Mouse (Mus musculus) thymus, postnatal 4 days (tissue): Measurements from ENCODE around the gene Mterf1a.
"Not testable (repeated sequence)": the region's sequence is repeated elsewhere in the genome, so short reads cannot be mapped to it uniquely, and the experiment has no call there.

Experiments used
- DNase-seq: peaks from one replicate; pipeline ENCODE4 v3.0.0; 2021

The Mterf1a gene

DNA sequence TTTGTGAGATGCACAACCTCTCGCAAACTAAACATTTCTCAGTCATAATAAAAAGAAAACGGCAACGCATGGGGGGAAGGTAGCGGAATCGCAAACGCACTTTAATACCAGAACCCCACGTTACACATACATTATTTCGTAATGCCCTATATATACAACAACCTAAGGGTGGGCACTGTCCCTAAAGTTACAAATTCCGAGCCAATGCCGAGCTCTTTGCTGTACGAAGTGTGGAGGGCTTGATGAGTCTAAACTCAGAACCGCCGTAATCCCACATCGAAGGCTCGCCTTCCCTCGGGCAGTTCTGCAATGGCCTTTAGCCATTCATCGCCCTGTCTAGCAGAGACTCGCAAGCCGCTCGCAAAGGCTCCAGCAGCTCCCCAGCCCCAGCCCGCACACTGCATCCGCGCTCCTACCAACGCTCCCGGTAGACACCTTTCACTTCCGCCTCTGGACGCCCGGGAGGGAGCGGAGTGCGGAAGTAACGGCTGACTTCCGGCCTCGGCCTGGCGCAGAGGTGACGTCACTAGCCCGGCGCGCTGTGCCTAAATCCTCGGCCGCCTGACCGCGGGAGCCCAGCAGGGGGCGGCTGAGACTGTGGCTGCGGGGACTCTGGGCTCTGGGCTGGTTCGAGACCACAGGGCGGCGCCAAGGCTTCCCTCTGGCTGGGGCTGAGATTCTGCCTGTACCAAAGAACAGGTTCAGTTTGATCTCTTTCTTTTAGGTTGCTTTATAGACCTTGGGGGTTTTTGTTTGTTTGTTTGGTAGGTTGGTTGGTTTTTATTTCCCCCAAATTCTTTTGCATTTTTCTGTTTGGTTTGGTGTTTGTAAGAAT lies at the start of gene Mterf1a:
Mterf1a (minus strand) TSS at position 475 of the 835 bp plus-strand sequence.
- DNase-seq, result peak; percentile 47

DNA sequence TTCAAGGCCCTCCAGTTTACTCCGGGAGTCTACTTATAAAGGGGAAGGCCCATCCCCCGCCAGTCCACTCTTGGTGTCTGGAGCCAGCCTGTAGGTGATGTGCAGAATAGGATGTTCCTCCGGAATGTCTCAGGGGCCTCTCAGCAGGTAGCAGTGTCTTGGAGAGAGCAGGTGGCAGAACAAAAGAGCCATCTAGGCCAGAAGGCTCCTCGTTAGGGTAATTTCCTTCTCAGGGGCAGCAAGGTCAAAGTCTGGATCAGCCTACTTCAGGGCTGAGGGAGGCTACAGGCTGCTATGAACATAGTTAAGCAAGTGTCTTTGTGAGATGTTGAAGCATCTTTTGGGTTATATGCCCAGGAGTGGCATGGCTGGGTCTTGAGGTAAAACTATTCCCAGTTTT lies 49.4 kb upstream of the Mterf1a start:
- DNase-seq, result not testable (repeated sequence)

DNA sequence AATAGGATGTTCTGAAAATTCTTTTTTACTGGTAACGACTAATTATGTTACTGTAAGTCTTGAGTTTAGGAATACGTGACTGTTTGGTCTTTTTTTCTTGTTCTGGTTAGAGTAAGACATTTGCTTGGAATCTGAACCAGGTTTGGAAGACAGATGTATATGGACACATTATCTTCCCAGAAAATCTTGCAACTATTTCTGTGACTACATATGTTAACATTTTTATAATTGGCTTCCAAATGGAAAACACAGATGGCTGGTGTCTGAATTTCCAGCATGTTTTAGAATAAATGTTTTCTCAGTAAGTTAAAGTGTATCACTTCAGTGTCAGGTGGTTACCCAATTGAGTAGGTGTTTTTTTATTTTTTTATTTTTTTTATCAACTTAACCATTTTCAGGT lies 47.5 kb upstream of the Mterf1a start:
- DNase-seq, result no peak

DNA sequence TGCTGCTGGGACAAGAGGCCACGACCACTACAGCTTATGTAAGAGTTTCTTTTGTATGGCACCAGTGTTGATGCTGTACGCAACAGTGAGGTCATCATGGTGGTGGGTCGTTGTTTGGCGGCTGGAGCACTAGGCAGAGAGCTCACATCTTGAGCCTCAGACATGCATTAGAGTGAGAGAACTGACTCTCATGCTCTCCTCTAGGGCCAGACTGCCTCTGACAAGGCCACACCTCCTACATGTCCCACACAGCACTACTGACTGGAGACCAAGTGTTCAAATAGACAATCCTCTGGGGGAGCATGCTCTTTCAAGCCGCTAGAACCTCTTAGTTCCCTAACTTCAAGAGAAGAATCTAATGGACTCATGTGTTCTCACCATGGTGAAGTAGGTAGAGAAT lies 45.6 kb upstream of the Mterf1a start:
- no peak for DNase-seq

DNA sequence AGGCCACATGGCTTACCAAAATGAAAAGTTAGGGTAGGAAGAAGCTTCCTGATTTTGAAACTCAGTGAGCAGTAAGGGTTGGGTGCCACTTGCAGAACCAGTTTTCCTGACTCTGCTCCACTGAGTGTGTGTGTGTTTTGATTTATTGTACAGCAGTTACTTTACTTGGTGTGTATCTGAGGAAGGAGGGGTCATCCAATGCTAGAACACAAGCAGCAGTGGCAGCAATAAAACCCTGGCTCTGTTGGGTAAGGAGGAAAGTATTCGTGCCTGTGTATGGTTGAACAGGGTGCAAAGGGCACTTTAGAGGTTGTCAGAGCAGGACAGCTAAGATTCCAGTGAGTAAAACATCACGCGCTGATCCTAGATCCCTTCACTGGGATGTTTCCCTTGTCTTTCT lies 45.2 kb upstream of the Mterf1a start:
- DNase-seq, result no peak

DNA sequence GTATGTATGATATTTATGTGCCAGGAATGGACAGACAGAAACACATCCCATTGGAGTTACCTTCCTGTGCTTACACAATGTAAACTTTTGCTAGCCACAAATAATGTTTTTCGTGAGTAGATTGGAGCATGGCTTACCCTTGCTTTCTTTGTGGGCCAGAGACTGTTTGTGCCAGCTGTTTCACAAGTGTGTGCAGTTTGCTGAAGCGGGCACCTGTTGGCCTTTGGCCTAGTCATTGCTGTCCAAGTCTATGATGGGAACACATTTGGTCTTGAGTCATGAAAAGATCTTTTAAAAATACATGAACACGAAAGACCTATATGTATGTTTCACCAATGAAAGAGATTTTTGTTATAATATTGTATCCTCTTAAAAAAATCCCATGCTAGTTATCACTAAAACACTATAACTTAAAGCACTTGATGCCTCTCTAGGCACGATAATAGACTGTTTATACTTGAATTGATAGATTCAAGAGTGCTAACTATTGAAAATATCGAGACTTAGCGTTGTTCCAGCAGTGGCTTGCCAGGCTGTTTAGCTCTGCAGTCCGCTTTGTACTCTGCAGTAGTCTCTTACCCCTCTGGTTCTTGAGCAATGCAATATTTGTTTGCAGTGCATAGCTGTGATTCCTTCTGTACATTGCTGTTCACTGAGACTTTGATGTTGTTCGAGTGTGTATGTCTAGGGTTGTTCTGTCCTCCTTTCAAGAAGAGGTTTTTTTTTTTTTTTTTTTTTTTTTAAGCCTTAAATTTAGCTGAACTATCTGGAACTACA lies 42.2 kb upstream of the Mterf1a start:
- DNase-seq, result no peak

DNA sequence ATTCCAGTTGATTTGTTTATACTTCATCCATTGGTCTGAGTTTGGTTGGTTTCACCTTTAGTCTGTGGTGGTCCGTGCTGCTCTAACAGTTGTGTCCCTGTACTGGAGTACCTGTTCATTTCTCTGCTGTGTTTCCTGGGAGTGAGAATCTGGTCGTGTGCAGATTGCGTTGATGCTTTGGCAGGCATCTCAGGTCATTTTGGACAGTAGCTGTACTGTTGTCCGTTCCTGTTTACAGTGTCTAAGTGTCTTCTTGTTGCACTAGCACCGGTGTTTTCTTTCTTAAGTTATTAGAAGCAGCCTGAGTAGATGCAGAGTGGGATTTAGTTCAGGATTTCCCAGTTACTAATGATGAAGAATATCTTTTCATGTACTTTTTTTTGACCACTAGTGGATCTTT lies 41.5 kb upstream of the Mterf1a start:
- DNase-seq, result no peak

DNA sequence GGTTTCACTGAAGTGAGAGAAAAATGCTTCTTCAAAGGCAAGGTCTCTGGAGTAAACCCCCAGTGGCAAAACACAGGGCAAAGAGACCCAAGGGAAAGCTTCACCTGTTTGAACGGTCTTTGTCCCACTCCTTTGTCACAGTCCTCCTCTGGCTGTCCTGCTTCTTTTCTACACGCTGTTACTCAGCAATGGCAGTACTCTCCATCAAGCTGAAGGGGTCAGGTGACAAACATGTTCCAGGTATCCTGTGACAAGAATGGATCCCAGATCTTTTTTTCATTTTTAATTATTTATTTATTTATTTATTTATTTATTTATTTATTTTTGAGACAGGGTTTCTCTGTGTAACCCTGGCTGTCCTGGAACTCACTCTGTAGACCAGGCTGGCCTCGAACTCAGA lies 39.8 kb upstream of the Mterf1a start:
- no peak for DNase-seq

DNA sequence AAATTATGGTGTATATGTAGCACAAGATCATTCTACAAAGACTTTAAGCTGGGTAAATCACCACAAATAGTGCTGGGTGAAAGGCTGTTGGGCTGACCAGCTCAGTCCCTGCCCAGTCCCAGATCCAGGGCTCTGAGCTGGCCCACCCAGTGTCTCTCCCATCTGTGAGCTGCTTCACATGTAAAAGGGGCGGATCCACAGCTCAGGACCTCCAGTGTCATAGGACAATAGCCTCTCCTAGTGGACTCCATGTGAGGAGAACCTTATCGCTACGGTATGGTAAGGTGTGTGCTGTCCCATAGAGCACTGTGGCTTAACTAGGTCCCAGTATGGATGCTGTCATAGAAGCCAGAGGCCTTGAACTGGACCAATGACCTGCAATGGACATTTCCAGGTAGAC lies 37.9 kb upstream of the Mterf1a start:
- no peak for DNase-seq

DNA sequence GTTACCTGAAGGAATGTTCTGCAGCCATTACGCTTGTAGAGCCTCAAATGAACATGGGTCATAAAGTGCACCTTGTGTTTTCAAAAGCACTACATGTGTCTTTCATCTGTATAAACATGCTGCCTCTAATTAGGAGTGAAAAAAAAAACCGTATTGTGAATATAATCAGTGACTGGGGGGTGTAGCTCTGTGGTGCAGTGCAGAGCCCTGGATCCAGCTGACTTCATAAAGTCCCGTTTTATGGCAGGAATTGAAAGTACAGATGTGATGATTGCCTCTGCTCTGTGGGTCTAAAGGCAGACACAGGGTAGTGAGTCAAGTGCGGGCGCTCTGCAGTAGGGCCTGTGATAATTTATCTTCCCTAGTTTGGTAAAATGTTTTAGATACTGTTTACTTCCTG lies 37.0 kb upstream of the Mterf1a start:
- no peak for DNase-seq

DNA sequence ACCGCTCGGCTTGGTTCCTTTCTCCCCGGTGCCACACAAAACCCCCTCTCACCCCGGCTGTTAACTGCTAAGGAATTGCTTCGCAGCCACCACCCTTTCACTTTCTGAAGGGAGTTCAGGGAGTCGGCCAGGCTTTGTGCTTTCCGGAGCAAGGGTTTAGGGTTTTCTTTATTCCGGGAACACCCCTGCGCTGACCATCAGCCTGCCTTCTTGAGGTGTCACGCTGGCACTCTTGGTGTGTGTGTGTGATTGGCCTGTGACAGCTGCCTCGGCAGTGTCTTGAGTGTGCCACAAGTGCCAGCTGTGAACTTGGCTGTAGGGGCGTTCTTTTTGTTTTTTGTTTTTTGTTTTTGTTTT lies 34.9 kb upstream of the Mterf1a start:
- peak; percentile 65 for DNase-seq

DNA sequence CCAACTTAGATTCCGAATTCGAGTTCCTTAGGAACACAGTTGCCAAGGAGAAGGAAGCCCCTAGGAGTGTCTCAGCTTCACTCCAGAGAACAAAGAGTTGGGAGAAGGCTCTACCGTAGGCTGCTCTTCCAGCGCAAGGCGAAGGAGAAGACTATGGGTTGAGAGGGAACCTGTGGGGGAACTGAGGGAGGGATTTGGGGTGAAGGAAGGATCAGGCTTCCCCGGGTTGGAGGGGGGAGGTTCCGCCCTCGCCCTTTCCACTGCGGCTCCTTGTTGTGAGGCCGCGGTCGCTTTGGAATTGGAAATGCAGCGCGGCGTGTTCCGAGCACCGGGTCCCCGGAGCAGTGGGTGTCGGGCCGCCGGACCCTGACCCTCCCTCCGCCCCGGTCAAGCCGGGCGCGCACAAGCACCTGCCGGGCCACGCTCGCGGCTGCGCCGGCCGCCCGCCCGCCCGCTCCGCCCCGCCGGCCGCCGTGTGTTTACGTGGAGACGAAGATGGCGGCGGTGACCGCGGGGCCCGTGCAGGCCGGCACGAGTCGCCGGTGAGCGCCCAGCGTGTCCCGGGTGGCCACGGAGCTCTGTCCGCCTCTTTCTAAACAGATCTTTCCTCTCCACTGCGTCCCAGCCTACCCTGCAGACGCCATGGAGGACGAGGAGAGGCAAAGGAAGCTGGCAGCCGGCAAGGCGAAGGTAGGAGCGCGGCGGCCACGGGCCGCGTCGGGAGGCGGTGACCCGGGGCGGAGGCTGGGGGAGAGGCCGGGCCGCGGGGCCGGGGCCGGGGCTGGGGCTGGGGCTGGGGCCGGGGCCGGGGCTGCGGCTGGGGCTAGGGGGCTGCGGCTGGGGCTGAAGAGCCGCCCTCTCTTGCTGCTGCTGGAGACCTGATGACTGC lies 34.3 kb upstream of the Mterf1a start, which contains the start of gene Akap9:
Akap9 (plus strand) TSS at position 254 of the 889 bp plus-strand sequence.
- DNase-seq, result peak; percentile 77

DNA sequence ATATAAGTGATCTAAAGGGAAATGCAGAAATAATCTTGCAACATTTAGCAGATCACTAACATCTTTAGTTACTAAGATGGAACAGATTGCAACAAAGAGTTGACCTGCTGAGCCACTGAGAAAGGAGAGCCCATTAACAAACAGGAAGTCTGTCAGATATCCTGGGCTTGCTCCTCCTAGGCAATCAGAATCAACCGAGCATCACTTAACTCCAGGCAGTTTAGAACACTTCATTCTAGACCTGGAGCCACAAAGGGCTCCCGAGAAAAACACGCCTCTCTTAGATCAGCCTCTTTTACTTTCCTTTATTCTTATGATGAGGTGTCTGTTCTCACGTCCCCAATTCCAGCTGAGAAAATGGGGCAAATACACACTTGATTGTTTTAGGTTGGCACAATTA lies 32.9 kb upstream of the Mterf1a start:
- DNase-seq, result no peak

DNA sequence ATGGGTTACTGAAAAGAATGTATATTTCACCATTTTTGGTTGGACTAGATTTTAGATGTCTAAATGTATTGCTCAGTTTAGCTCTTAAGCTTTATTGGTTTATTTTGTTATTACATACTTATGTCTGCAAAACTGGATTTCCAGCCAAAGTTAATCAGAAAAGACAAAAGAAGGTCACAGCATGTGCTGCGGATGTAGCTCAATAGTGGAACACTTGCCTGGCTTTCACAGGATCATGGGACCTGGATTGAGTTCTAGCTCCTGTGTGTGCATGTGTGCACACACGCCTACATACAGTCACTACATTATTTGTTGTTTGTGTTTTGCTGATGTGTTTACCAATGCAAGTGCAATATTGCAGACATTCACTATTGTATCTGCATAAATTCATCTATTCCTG lies 28.6 kb upstream of the Mterf1a start:
- no peak for DNase-seq

DNA sequence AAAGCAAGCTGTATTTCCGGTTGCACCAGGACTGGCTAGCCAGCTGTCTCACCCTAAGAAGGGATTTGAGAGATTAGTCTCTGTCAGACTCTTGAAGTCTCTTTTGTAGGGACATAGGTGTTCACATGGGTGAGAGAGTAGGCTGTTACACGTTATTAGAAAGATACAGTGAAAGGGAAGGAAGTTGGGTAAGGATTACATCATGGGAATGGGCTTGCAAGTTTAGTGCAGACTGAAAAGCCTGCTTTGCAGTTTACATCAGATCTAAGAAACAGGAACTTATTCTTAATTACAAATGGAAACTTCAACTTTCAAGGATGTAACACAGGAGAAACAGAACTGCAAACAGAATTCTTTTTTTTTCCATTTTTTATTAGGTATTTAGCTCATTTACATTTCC lies 11.7 kb upstream of the Mterf1a start:
- no peak for DNase-seq

DNA sequence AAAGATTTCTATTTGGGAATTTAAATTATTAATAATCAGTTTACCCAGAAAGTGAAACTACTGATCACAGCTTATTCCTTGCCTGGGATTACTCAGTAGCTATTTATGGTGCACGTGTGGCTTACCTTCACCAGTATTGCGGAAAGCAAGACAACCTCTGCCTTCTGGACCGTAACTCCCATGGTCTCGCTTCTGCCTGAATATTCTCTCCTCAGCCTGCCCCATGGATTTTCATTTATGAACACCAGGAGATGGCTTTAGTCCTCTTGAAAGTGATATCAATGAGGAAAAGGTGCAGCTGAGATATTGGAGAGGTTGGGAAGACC lies 524 bp upstream of the Mterf1a start:
- DNase-seq, result not testable (repeated sequence)

DNA sequence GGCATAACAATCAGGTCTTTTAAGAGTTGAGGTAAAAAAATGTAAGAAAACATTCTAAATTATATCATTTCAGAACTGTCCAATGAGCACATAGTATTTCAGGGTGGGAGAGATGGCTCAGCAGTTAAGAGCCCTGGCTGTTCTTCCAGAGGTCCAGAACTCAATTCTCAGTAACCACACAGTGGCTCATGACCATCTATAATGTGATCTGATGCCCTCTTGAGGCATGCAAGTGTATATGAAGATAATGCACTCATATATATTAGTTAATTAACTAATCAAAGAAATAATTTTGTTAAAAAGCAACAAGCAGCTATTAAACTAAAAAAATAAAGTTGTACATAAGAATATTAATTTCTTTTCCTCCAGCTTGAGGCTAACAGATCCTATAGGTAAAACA lies 4.5 kb downstream of the Mterf1a start:
- no peak for DNase-seq

DNA sequence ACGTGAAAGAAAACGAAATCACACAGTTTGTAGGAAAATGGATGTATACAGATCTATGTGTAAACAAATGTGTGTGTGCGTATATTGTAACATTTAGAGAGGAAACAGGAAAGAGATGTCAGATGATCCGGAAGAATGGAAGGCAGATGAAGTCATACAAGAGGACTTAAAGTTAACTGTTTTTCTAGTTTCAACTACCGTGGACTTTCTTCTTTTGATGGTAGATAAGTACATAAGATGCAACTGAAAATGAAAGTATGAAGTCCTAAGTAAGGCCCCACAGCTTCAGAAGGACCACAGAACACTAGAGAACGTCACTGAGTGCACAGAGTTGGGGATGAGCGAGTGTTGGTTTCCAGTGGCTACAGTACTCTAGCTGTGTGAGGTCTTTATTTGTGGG lies 6.9 kb downstream of the Mterf1a start:
- DNase-seq, result not testable (repeated sequence)

DNA sequence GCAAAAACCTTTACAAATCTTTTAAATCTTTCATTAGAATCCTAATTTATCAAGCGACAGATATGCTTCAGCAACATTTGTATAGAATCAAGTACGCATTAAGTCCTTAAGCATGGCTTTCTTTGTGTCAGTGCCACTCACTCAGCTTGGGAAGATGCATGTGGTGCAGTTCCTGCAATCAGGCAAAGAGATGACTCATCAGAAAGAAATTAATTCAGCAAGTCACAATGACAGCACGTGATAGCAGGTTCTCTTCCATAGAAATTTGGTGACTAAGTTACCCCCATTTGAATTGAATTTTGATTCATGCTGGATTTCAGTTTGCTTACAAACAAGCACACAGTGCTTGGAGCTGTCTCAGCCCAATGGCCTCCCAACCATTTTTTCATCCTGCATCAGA lies 20.2 kb downstream of the Mterf1a start:
- DNase-seq, result no peak

DNA sequence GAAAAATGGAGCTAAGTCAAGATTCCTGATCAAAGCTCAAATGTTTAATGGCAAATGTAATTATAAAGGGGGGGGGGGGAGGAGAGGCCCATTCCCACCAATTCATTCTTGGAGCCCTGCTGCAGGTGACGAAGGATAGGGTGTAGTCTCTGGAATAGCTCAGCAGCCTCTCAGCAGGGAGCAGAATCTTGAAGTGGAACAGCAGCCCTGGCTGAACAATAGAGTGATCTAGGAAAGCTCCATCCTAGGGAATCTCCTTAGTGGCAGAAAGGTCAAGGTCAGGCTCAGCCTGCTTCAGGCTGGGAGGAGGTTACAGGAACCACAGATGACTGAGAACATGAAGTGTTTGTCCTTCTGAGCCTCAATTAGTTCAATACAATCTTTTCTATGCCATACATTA lies 21.4 kb downstream of the Mterf1a start:
- no peak for DNase-seq

DNA sequence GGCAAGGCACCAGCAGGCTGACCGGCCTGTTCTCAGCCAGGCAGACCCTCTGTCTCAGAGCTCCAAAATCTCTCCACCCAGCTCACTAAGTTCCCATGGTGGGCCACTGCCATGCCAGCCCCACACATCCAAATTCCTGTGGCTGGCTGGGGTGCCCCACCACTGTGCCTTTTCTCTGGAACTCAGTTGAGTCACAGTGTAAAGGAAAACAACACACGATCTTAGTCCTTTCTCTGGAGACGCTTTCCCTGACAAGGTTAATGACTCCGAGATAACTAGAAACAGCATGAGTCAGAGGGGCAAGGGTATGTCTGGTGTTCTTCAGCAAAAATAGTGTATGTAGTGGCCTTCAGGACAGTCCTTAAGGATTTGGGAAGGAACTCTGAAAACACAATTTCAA lies 23.6 kb downstream of the Mterf1a start:
- DNase-seq, result no peak

DNA sequence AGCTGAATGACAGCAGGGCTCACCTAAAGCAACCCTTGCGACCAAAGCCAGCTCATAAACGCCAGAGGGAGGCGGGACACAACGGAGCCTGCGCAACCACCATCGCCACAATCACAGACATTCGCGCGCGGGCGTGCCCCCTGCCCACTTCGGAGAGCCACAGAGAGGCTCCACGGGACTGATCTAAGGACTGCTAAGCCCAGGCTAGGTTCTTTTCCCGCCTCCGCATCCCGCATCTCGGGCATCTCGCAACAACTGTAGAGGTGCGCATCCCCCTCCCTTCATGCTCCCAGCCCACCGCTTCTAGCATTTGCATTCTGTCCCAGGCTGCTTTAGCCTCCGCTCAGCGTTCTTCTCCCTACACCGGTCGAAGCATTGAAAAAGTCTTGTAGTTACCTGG lies 48.7 kb downstream of the Mterf1a start, which contains the start of gene Lrrd1:
Lrrd1 (plus strand) TSS at position 148 of the 400 bp plus-strand sequence.
- peak; percentile 11 for DNase-seq
